Mouse (Mus musculus) midbrain, embryonic 11.5 days (tissue): ENCODE results near the gene Angpt4. TPM values are rescaled to one million over a fixed set of nuclear protein-coding genes. Genes with fewer than 3 reads are reported as not detected.

Experiments
- ATAC-seq: fragments of 200-750 bp; cut with Nextera tagmentation; 2 replicates; pipeline ENCODE4 v1.8.0; 2017; ENCODE audit warnings: moderate TSS enrichment, moderate library complexity; ENCODE audit not compliant: low FRiP score
- DNase-seq: peaks from one replicate; pipeline ENCODE4 v3.0.0; 2015; ENCODE audit warnings: low spot score; ENCODE audit errors: missing footprints
- H3K27ac ChIP-seq: fragments of 300-500 bp; sonication (generic); 2 replicates; pipeline ENCODE4 v1.5.1; 2014; ENCODE audit warnings: low read depth, low read length
- H3K27me3 ChIP-seq: fragments of 300-500 bp; sonication (generic); 2 replicates; pipeline ENCODE4 v1.6.1; 2014; ENCODE audit warnings: mild to moderate bottlenecking, low read length, moderate library complexity, mixed read lengths; ENCODE audit not compliant: control insufficient read depth, insufficient read depth
- H3K36me3 ChIP-seq: fragments of 300-500 bp; sonication (generic); 2 replicates; pipeline ENCODE4 v1.6.1; 2014; ENCODE audit warnings: mild to moderate bottlenecking, low read length, moderate library complexity, mixed read lengths; ENCODE audit not compliant: control insufficient read depth, insufficient read depth
- H3K4me1 ChIP-seq: fragments of 300-500 bp; sonication (generic); 2 replicates; pipeline ENCODE4 v1.6.1; 2014; ENCODE audit warnings: low read length; ENCODE audit not compliant: control insufficient read depth, insufficient read depth
- H3K4me2 ChIP-seq: fragments of 300-500 bp; sonication (generic); 2 replicates; pipeline ENCODE4 v1.6.1; 2014; ENCODE audit warnings: mild to moderate bottlenecking, moderate library complexity
- H3K4me3 ChIP-seq: fragments of 300-500 bp; sonication (generic); 2 replicates; pipeline ENCODE4 v1.5.1; 2014; ENCODE audit warnings: low read depth, low read length
- H3K9ac ChIP-seq: fragments of 300-500 bp; sonication (generic); 2 replicates; pipeline ENCODE4 v1.6.1; 2014; ENCODE audit warnings: low read length
- H3K9me3 ChIP-seq: fragments of 300-500 bp; sonication (generic); 2 replicates; pipeline ENCODE4 v1.6.1; 2016; ENCODE audit warnings: low read length; ENCODE audit not compliant: control insufficient read depth
- WGBS: fragments of 180-500 bp; shearing (Covaris S2); extraction: QIAGEN DNeasy Blood & Tissue Kit; methylation state at CpG from one replicate; pipeline ENCODE4 v1.1.7; 2014; 5-methylcytosine and 5-hydroxymethylcytosine counted together
- polyA plus RNA-seq: library from polyadenylated mRNA; unstranded; fragments of >200 nt; fragmentation: Nextera tagmentation; extraction: Ambion mirVana; gene quantifications from 2 replicates; pipeline ENCODE4 v1.2.1, GENCODE M21; 2014

The Angpt4 gene
- polyA plus RNA-seq, 1 experiment from 2014 or later, result 0.12 TPM

GRCm38 (mm10) chr2:151921596-151921995 is 10.6 kb downstream of the Angpt4 start:
- ATAC-seq (no peak), DNase-seq (no peak)
- H3K27ac ChIP-seq, result no peak overlapping the region

DNA sequence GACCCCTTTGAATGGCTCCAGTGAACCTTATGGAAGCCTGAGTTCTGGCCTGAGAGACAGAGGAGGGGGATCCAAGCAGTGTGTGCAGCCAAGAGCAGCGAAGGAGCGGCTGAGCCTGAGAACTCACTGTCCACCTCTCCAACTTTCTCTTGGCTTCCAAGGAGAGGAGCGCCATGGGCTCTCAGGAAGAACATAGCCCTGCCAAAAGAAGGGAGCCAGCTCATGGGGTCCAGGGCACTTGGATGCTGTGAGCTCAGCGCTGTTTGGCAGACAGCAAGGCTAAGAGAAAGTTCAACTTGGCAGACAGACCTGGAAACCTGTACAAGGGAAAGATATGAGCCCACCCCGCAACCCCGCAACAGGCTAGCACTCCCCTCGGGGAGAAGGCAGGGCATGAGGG is 13.3 kb downstream of the Angpt4 start:
- Histone ChIP-seq H3K36me3 (no peaks in the 10 kb centered on the region), H3K4me1 (no peaks in the 10 kb centered on the region), H3K4me3 (no peak overlapping the region), H3K9ac (no peak overlapping the region), H3K4me2 (no peak overlapping the region), H3K27ac (no peak overlapping the region), H3K9me3 (no peaks in the 10 kb centered on the region), H3K27me3 (no peaks in the 10 kb centered on the region)
- DNase-seq (no peak), ATAC-seq (no peak)
- WGBS, result 88% methylated on average over 7 of the region's 7 CpGs

More at GRCm38 (mm10) chr2:151921596-151921995, 10.6 kb downstream of the Angpt4 start:
- Histone ChIP-seq H3K36me3 (no peaks in the 10 kb centered on the region), H3K4me1 (no peaks in the 10 kb centered on the region), H3K9me3 (no peaks in the 10 kb centered on the region), H3K27me3 (no peaks in the 10 kb centered on the region), H3K9ac (no peak overlapping the region), H3K4me2 (no peak overlapping the region), H3K4me3 (no peak overlapping the region)
- WGBS, result 55% methylated on average over 4 of the region's 4 CpGs

DNA sequence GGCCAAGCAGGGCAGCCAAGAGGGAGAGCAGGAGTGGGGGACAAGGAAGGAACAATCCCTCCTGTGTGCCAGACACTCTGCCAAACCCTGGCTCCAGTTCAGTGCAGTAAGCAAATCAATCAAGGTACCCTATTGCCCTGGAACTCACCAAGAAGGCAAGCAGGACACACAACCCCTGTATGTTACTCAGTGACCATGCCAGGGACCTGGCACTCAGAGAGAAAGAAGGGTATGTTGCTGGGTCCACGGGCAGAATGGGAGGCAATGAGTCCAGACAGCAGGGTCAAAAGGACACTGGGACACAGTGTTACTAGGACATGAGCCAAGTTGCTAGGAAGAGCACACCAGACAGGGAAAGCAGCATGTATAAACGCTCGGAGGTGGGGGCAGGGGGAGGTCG is 14.7 kb downstream of the Angpt4 start:
- no peaks in the 10 kb centered on the region for H3K9me3 ChIP-seq
- H3K4me3 ChIP-seq, result no peak overlapping the region
- H3K4me1 ChIP-seq, result no peaks in the 10 kb centered on the region
- no peak overlapping the region for H3K9ac ChIP-seq
- ATAC-seq, result no peak
- H3K27me3 ChIP-seq, result no peaks in the 10 kb centered on the region
- no peak for DNase-seq
- H3K36me3 ChIP-seq, result no peaks in the 10 kb centered on the region
- WGBS, result 71% methylated on average over 4 of the region's 4 CpGs
- no peak overlapping the region for H3K27ac ChIP-seq
- no peak overlapping the region for H3K4me2 ChIP-seq

DNA sequence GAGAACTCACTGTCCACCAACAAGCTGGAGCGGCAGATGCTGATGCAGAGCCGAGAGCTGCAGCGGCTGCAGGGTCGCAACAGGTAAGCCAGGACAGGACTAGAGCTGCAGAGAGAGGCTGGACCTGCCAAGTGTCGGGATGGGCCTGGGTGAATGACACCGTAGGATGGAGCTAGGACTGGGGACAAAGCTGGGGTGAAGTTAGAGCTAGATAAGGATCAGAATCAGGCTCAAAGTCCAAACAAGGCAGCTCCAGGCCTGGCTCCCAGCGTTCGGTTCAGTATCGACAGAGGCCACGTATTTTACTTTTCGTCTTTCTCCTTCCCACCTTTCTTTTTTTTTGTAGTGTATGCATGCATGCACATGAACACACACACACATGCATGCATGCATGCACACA is 16.1 kb downstream of the Angpt4 start:
- H3K27ac ChIP-seq, result no peak overlapping the region
- ATAC-seq (no peak), DNase-seq (no peak)
- no peaks in the 10 kb centered on the region for H3K4me1 ChIP-seq
- 85% methylated on average over 11 of the region's 11 CpGs for WGBS
- no peak overlapping the region for H3K9ac ChIP-seq
- no peaks in the 10 kb centered on the region for H3K36me3 ChIP-seq
- H3K4me3 ChIP-seq, result no peak overlapping the region
- H3K9me3 ChIP-seq, result no peaks in the 10 kb centered on the region
- H3K27me3 ChIP-seq, result no peaks in the 10 kb centered on the region
- no peak overlapping the region for H3K4me2 ChIP-seq

- 37% methylated on average over 7 of the region's 7 CpGs for WGBS
- H3K4me3 ChIP-seq, result no peak overlapping the region
- no peaks in the 10 kb centered on the region for H3K36me3 ChIP-seq
- H3K4me2 ChIP-seq, result no peak overlapping the region
- ATAC-seq, result peak; percentile 69; the same call in 1 of the 2 replicates
- DNase-seq, result peak; percentile 100
- no peaks in the 10 kb centered on the region for H3K27me3 ChIP-seq
- no peaks in the 10 kb centered on the region for H3K4me1 ChIP-seq
- no peak overlapping the region for H3K9ac ChIP-seq
- no peaks in the 10 kb centered on the region for H3K9me3 ChIP-seq
- H3K27ac ChIP-seq, result no peak overlapping the region
Observed at GRCm38 (mm10) chr2:151930389-151931074, 19.5 kb downstream of the Angpt4 start.

- Histone ChIP-seq H3K27me3 (no peaks in the 10 kb centered on the region), H3K9me3 (no peaks in the 10 kb centered on the region), H3K9ac (no peak overlapping the region), H3K4me1 (no peaks in the 10 kb centered on the region), H3K4me2 (no peak overlapping the region), H3K4me3 (no peak overlapping the region), H3K36me3 (no peaks in the 10 kb centered on the region), H3K27ac (no peak overlapping the region)
- ATAC-seq, result no peak
- DNase-seq, result peak; percentile 89
- 69% methylated on average over 3 of the region's 3 CpGs for WGBS
Observed at GRCm38 (mm10) chr2:151937893-151938292, 26.9 kb downstream of the Angpt4 start.

- H3K4me3 ChIP-seq, result no peak overlapping the region
- H3K9ac ChIP-seq, result no peak overlapping the region
- no peak for DNase-seq
- H3K4me1 ChIP-seq, result no peaks in the 10 kb centered on the region
- WGBS, result 82% methylated on average over 11 of the region's 11 CpGs
- H3K4me2 ChIP-seq, result no peak overlapping the region
- H3K36me3 ChIP-seq, result no peaks in the 10 kb centered on the region
- no peak for ATAC-seq
- no peaks in the 10 kb centered on the region for H3K9me3 ChIP-seq
- H3K27me3 ChIP-seq, result no peaks in the 10 kb centered on the region
- H3K27ac ChIP-seq, result no peak overlapping the region
Observed at GRCm38 (mm10) chr2:151938780-151939200, 27.8 kb downstream of the Angpt4 start.

GRCm38 (mm10) chr2:151939651-151940420 is 28.8 kb downstream of the Angpt4 start:
- Histone ChIP-seq H3K4me1 (no peaks in the 10 kb centered on the region), H3K27ac (no peak overlapping the region), H3K27me3 (no peaks in the 10 kb centered on the region; the same call in 1 of the 2 replicates), H3K36me3 (no peaks in the 10 kb centered on the region), H3K4me3 (no peak overlapping the region), H3K9me3 (no peaks in the 10 kb centered on the region), H3K9ac (no peak overlapping the region), H3K4me2 (no peak overlapping the region)
- DNase-seq (no peak), ATAC-seq (no peak)
- WGBS, result 86% methylated on average over 5 of the region's 5 CpGs

GRCm38 (mm10) chr2:151941269-151941668 is 30.3 kb downstream of the Angpt4 start:
- no peak overlapping the region for H3K27ac ChIP-seq
- no peak overlapping the region for H3K4me2 ChIP-seq
- whole genome bisulfite sequencing, result 26% methylated on average over 2 of the region's 2 CpGs
- ATAC-seq (peak; percentile 52; the same call in 1 of the 2 replicates), DNase-seq (no peak)
- no peaks in the 10 kb centered on the region; the same call in 1 of the 2 replicates for H3K27me3 ChIP-seq
- no peaks in the 10 kb centered on the region for H3K36me3 ChIP-seq
- H3K9ac ChIP-seq, result no peak overlapping the region
- no peak overlapping the region for H3K4me3 ChIP-seq
- no peaks in the 10 kb centered on the region for H3K4me1 ChIP-seq
- H3K9me3 ChIP-seq, result no peaks in the 10 kb centered on the region
